17 mouse cellular contexts compared by ENCODE assay signal in the genomic region with DNA sequence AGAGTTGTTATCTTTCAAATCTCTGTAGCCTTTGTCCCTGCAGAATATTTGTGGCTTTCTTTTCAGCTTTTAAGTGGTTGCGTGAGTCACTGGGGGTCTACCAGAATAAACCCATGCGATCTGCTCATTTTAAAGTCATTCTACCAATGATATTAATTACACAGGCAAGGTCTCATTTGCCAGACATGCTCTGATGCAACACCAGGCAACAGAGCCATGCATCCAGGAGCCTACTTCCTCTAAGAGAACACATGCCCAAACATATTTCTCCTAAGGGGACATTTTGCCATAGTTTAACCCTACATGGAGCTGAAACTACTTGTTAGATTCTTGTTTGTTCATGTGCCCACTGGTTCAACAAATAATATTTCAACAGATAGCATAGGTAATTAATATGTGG.
A peak's percentile ranks its signal among the peaks of the same experiment; 100 is the strongest.
DNase-seq lines count a peak whose midpoint lies in the region; TF ChIP-seq lines count a peak whose summit lies in the region.
"Had no signal": no experiment of that assay in that cellular context is flagged by ENCODE, and none has a peak within 500 bp of the region (broad histone marks: within the 10 kb centered on the region; RNA-seq: fewer than 3 reads in every experiment).

No protein-coding gene starts in this region.

- no peaks in the 10 kb centered on the region for H3K36me3 ChIP-seq in myocyte (ENCODE audit: control insufficient read depth, insufficient read depth)
- H3K36me3 ChIP-seq: embryonic facial prominence, embryonic 13.5 days; embryonic facial prominence, embryonic 15.5 days had no signal

- no peak overlapping the region for H3ac ChIP-seq in myocyte (ENCODE audit: control insufficient read depth, insufficient read length)

- TF ChIP-seq POLR2A in myocyte (IDR thresholded peaks at IDR 0.05; ENCODE audit: insufficient read length, low read depth): no peak

- H3K27me3 ChIP-seq in myocyte (ENCODE audit: control insufficient read depth, insufficient read depth, insufficient read length): no peaks in the 10 kb centered on the region
- H3K27me3 ChIP-seq: embryonic facial prominence, embryonic 13.5 days; embryonic facial prominence, embryonic 15.5 days had no signal

- peak; percentile 13 for DNase-seq in 3T3-L1 (ENCODE audit: low read depth, low spot score)
- DNase-seq in MN1 (ENCODE audit: low spot score): peak; percentile 59
- no peak for DNase-seq in adipocyte (ENCODE audit: low spot score)
- no peak for DNase-seq in cerebellum, adult 9-10 months
- DNase-seq: adrenal gland, adult 8-10 months; adrenal gland, postnatal 14 days; adrenal gland, postnatal 36 days; cerebellum, adult 11-12 months; cerebellum, adult 2 months; cerebellum, adult 9-11 months; cerebellum, postnatal 14 days; cerebellum, postnatal 36 days; embryo, embryonic 11 days; forebrain, postnatal 0 days had no signal

- no peak overlapping the region for H3K4me2 ChIP-seq in myocyte (ENCODE audit: low read depth)
- H3K4me2 ChIP-seq: embryonic facial prominence, embryonic 13.5 days; embryonic facial prominence, embryonic 15.5 days had no signal

- no peaks in the 10 kb centered on the region for H3K79me2 ChIP-seq in myocyte (ENCODE audit: control insufficient read depth, insufficient read depth)

- no peak overlapping the region for H3K4me3 ChIP-seq in myocyte
- H3K4me3 ChIP-seq: embryonic facial prominence, embryonic 13.5 days; embryonic facial prominence, embryonic 15.5 days had no signal

TF ChIP-seq in myocyte, 11 proteins besides CTCF, POLR2A, EP300 and RAD21:
- peak; percentile 96 for TF ChIP-seq CEBPB (IDR thresholded peaks at IDR 0.05; ENCODE audit: insufficient read depth, poor library complexity, severe bottlenecking)
- no peak for TF ChIP-seq TCF12 (IDR thresholded peaks at IDR 0.05; ENCODE audit: insufficient read depth, poor library complexity, severe bottlenecking)

Comparison
In these comparisons a context has a peak if more than half of its experiments do, and no peak if none do; other contexts are left out.
1. DNase-seq: peak in 3T3-L1 (single experiment) and MN1 (single experiment); none in adipocyte (single experiment) and cerebellum, adult 9-10 months (single experiment).